Mouse (Mus musculus) limb, embryonic 12.5 days (tissue): ENCODE measurements around the gene Slfn4. TPM values are rescaled to one million over a fixed set of nuclear protein-coding genes. Genes with fewer than 3 reads are reported as not detected.
"Not testable (repeated sequence)": the region's sequence is repeated elsewhere in the genome, so short reads cannot be mapped to it uniquely, and the experiment has no call there.

Experiments
- ATAC-seq: fragments of 200-750 bp; cut with Nextera tagmentation; 2 replicates; pipeline ENCODE4 v1.8.0; 2017; ENCODE audit warnings: low read depth, moderate TSS enrichment; ENCODE audit not compliant: insufficient number of reproducible peaks, insufficient read depth, low FRiP score, low TSS enrichment
- H3K27ac ChIP-seq: fragments of 300-500 bp; sonication (generic); 2 replicates; pipeline ENCODE4 v1.5.1; 2016; ENCODE audit warnings: mild to moderate bottlenecking, moderate library complexity
- H3K27me3 ChIP-seq: fragments of 300-500 bp; sonication (generic); 2 replicates; pipeline ENCODE4 v1.6.1; 2016; ENCODE audit warnings: mild to moderate bottlenecking, moderate library complexity
- H3K36me3 ChIP-seq: fragments of 300-500 bp; sonication (generic); 2 replicates; pipeline ENCODE4 v1.6.1; 2016; ENCODE audit warnings: mild to moderate bottlenecking, moderate library complexity
- H3K4me1 ChIP-seq: fragments of 300-500 bp; sonication (generic); replicated peaks from 2 replicates; pipeline ENCODE4 v1.6.1; 2016
- H3K4me2 ChIP-seq: fragments of 300-500 bp; sonication (generic); 2 replicates; pipeline ENCODE4 v1.6.1; 2016; ENCODE audit warnings: mild to moderate bottlenecking, moderate library complexity
- H3K4me3 ChIP-seq: fragments of 300-500 bp; sonication (generic); replicated peaks from 2 replicates; pipeline ENCODE4 v1.5.1; 2016; ENCODE audit warnings: mild to moderate bottlenecking
- H3K9ac ChIP-seq: fragments of 300-500 bp; sonication (generic); replicated peaks from 2 replicates; pipeline ENCODE4 v1.6.1; 2016; ENCODE audit warnings: mild to moderate bottlenecking, moderate library complexity
- H3K9me3 ChIP-seq: fragments of 300-500 bp; sonication (generic); 2 replicates; pipeline ENCODE4 v1.6.1; 2016; ENCODE audit warnings: mild to moderate bottlenecking, moderate library complexity
- WGBS: fragments of 180-500 bp; shearing (Covaris S2); methylation state at CpG from one replicate; pipeline ENCODE4 v1.1.7; 2016; 5-methylcytosine and 5-hydroxymethylcytosine counted together
- polyA plus RNA-seq: library from polyadenylated mRNA; unstranded; fragments of >200 nt; fragmentation: Nextera tagmentation; extraction: Ambion mirVana; gene quantifications from 2 replicates; pipeline ENCODE4 v1.2.1, GENCODE M21; 2016

Slfn4 gene
- polyA plus RNA-seq, 1 experiment from 2014 or later, result not detected

DNA sequence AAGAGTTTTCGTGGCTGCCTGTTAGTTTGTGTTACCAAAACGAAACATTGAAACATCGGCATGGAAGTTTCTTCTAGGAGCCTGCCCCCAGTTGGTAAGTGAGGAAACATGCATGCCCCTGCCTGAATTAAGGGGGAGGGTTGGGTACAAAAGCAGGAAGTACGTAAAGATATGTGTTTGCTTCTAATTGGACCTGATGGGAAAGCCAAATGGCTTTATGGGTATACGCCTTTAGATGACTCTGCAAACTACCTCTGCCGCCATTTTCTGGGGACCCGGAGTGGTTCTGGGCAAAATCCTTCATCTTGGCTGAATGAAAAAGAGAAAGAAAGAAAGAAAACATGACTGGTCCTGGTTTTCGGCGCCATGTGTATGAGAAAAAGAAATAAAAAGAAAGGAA, 49.2 kb downstream of the Slfn4 start:
- Histone ChIP-seq H3K36me3 (no peaks in the 10 kb centered on the region), H3K9me3 (no peaks in the 10 kb centered on the region)
- ATAC-seq, result no peak

DNA sequence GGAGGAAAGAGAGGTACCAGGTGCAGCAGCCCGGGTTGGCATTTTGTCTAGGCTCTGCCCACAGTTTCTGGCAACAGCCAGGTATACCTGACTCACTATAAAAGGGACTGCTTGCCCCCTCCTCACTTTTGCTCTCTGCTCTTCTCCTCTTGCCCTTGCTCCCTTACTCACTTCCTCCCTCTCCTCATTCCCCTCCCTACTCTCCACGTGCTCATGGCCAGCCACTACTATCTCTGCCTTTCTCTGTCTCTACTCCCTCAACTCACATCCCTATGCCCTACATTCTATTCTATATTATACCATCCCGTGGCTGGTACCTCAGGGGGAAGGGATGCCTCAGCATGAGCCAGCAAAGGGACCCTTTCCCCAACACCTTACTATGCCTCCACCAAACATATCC, 49.8 kb downstream of the Slfn4 start:
- no peak for ATAC-seq
- no peak overlapping the region for H3K9ac ChIP-seq
- H3K27me3 ChIP-seq, result no peaks in the 10 kb centered on the region
- no peak overlapping the region for H3K27ac ChIP-seq
- H3K4me1 ChIP-seq, result no peaks in the 10 kb centered on the region
- no peak overlapping the region for H3K4me2 ChIP-seq
- H3K4me3 ChIP-seq, result no peak overlapping the region
- WGBS, result 81% methylated on average over 3 of the region's 3 CpGs
- H3K9me3 ChIP-seq, result no peaks in the 10 kb centered on the region
- no peaks in the 10 kb centered on the region for H3K36me3 ChIP-seq

More for the DNA sequence above, 49.2 kb downstream of the Slfn4 start:
- H3K27ac ChIP-seq, result no peak overlapping the region
- H3K27me3 ChIP-seq, result no peaks in the 10 kb centered on the region
- WGBS, result 86% methylated on average over 9 of the region's 9 CpGs
- no peaks in the 10 kb centered on the region for H3K4me1 ChIP-seq
- no peak overlapping the region for H3K4me2 ChIP-seq
- no peak overlapping the region for H3K4me3 ChIP-seq
- no peak overlapping the region for H3K9ac ChIP-seq

DNA sequence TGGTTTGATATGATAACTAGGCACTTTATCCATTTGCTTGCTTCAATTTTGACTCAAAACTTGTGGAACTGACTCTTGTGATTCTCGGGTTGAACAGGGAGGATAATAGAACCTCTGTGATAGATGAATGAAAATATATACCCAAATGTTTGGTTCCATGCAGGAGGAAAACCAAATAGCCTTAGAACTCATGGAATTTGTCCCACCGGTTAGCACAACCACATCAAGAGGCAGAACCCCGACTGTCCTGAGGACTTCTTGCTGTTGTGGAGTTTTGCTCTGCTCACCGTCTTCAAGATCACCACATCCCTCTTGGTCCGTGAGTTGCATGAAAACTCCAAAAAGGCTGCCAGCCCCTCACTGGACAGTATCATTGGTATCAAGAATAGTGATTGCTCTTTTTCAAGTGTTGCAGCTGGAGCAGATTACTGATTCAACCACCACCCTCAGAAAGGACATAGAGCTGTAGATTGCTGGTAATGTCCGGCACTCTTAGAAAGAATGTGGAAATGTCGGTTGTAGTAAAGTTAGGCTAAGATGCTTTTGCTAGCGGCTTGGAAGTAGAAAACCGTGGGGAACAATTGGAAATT, 50.5 kb downstream of the Slfn4 start:
- no peak for ATAC-seq
- WGBS, result 89% methylated on average over 9 of the region's 9 CpGs
- Histone ChIP-seq H3K4me1 (no peaks in the 10 kb centered on the region), H3K4me3 (no peak overlapping the region), H3K9ac (no peak overlapping the region), H3K27me3 (no peaks in the 10 kb centered on the region), H3K9me3 (no peaks in the 10 kb centered on the region), H3K27ac (no peak overlapping the region), H3K4me2 (no peak overlapping the region), H3K36me3 (no peaks in the 10 kb centered on the region)

DNA sequence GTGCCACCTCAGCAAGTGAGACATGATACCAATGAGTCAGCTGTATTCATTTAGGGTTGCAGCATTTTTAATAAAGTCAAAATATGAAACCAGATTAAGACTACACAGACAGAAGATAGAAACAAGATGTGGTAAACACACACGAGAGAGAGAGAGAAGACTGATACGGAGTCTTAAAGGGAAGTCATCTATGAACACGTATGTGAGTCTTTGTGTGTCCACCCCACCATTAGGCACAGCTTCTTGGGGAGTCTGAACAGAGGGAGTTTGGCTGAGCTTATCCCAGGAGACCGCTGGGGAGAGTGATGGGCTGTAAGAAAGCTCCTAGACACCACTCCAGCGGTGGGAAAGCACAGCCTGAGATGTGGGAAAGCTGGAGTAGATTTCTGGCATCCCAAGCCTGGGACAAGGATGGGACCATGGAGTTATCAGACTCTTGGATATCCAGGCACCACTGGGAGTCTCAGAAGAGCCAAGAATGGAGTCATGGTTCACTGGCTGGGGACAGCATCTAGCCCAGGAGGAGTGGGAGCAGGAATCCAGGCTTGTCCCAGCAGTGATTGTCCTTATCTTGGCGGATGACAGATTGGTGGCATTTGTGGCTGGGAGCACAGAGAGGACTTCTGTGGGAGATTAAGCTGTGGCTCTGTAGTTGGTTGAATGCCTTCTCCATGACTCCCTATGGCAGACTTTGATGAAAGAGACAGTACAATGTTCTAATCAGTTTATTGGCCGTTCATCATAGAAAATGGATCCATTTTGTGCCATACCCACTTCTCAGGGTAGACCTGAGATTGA, 53.1 kb downstream of the Slfn4 start:
- 83% methylated on average over 7 of the region's 7 CpGs for WGBS
- no peak for ATAC-seq
- H3K9ac ChIP-seq, result no peak overlapping the region
- H3K27me3 ChIP-seq, result no peaks in the 10 kb centered on the region
- no peaks in the 10 kb centered on the region for H3K36me3 ChIP-seq
- no peak overlapping the region for H3K4me3 ChIP-seq
- H3K4me1 ChIP-seq, result no peaks in the 10 kb centered on the region
- no peak overlapping the region for H3K27ac ChIP-seq
- no peaks in the 10 kb centered on the region for H3K9me3 ChIP-seq
- no peak overlapping the region for H3K4me2 ChIP-seq

DNA sequence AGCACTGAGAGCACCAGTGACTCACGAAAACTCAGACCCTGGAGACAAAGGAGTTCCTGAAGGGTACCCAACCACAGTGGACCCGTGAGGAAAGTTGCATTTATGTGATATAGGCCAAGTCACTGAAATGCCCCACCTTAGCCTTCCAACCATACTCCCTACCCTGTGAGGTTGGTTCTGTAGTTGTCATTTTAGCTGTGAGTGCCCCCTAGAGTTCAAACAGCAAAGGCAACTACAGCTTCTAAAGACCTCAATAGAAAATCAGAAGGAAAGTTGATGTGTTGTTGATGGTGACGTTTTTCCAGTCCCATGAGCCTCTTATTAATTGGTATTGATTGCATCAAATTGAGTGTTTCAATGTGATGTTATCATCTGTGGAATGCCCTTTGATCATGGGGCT, 56.0 kb downstream of the Slfn4 start:
- Histone ChIP-seq H3K36me3 (no peaks in the 10 kb centered on the region), H3K4me1 (no peaks in the 10 kb centered on the region), H3K4me3 (no peak overlapping the region), H3K27ac (no peak overlapping the region), H3K9ac (no peak overlapping the region), H3K9me3 (no peaks in the 10 kb centered on the region), H3K27me3 (no peaks in the 10 kb centered on the region), H3K4me2 (no peak overlapping the region)
- ATAC-seq, result no peak
- WGBS, result 66% methylated on average over 3 of the region's 3 CpGs

DNA sequence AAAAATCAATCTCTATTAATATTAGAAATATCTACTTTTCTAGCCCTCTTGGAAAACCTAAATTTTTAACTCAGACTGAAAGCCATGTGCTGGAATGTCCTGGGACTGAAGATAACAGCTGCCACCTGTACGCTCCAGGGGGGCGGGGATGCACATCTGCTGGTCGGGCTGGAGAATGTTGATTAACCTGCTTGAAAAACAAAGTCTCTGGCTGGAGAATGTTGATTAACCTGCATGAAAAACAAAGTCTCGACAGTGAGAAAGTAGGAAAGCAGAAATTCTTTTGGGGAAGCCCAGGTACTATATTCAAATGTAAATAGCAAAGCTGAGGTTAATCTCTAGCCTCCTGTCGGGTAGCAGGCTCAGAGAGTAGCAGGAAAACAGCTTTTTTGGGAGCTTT, 58.6 kb downstream of the Slfn4 start:
- H3K27ac ChIP-seq, H3K27me3 ChIP-seq, ATAC-seq, H3K9me3 ChIP-seq, H3K4me3 ChIP-seq, H3K9ac ChIP-seq, H3K4me1 ChIP-seq, H3K4me2 ChIP-seq, H3K36me3 ChIP-seq: not testable (repeated sequence)
- 62% methylated on average over 5 of the region's 5 CpGs for WGBS

DNA sequence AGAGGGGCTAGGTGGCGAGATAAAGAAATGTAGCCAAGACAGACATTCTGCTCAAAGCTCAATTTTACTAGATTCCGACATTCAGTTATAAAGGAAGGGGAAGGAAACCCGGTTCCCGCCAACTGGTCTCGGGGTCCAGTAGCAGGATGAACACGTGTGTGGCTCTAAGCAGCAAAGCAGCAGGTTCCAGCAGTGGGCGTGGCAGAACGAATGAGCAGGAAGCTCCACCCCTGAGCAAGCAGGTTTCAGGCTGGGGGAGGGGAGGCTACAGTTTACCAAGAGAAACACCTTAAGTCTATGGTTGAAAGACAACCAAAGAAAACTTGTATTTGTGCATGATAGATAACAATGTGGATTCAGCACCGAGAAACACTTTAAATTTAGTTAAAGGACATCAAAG, 62.4 kb downstream of the Slfn4 start:
- not testable (repeated sequence) for H3K36me3 ChIP-seq, ATAC-seq, H3K4me1 ChIP-seq, H3K27ac ChIP-seq, H3K4me3 ChIP-seq, H3K4me2 ChIP-seq, H3K27me3 ChIP-seq, H3K9ac ChIP-seq, H3K9me3 ChIP-seq
- 82% methylated on average over 9 of the region's 9 CpGs for WGBS

DNA sequence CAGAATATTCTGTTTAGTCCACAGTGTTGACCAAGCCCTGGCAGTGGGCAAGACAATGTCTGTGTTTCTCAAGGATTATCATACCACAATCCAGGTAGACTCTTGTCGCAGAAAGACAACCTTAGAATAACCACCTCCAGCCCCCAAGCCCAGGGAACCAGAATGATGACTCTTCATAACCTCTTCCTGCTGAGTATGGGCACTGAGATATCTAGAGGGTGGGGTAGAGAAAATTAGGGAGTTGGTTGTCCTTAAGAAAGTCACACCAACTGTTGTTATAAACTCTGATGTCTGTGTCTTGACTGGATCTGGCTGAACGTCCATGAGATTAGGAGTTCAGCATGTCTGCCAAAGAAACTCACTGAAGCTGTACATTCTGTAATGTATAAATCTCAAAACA, 63.4 kb downstream of the Slfn4 start:
- no peaks in the 10 kb centered on the region for H3K36me3 ChIP-seq
- no peaks in the 10 kb centered on the region for H3K27me3 ChIP-seq
- no peak for ATAC-seq
- H3K27ac ChIP-seq, result no peak overlapping the region
- H3K4me2 ChIP-seq, result no peak overlapping the region
- H3K4me3 ChIP-seq, result no peak overlapping the region
- 85% methylated on average over 2 of the region's 2 CpGs for WGBS
- no peak overlapping the region for H3K9ac ChIP-seq
- H3K4me1 ChIP-seq, result no peaks in the 10 kb centered on the region
- no peaks in the 10 kb centered on the region for H3K9me3 ChIP-seq

DNA sequence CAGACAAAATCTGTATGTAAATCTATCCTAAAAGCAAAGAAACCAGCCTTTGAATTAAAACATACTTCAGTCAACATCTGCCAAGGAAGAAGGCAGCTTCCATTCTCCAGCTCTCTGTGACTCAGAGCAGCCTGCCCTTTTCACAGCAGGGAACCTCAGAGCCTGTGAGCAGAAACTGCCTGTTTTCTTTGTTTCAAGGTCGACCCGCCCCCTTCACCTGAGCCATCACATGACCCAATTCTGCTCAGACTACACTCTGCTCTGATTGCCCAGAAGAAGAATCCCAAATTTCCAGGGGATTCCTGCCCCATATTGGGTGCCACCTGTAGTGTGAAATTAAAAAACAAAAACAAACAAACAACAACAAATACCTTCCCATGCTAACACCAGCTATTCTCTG, 64.8 kb downstream of the Slfn4 start:
- Histone ChIP-seq H3K4me2 (no peak overlapping the region), H3K4me1 (no peaks in the 10 kb centered on the region), H3K27ac (no peak overlapping the region), H3K27me3 (no peaks in the 10 kb centered on the region), H3K9ac (no peak overlapping the region), H3K36me3 (no peaks in the 10 kb centered on the region), H3K4me3 (no peak overlapping the region), H3K9me3 (no peaks in the 10 kb centered on the region)
- 18% methylated on average over 2 of the region's 2 CpGs for WGBS
- ATAC-seq, result no peak

Other genes starting within 250 kb of the Slfn4 start
- 0.41 and 0.58 TPM in 2 replicates for gene Slfn5, start 223.8 kb upstream of the Slfn4 start, polyA plus RNA-seq
- 18.7 and 19.0 TPM in 2 replicates for gene Slfn9, start 183.4 kb upstream of the Slfn4 start, polyA plus RNA-seq
- gene Slfn8, start 154.4 kb upstream of the Slfn4 start, polyA plus RNA-seq, result 0.26 and 0.36 TPM in 2 replicates
- gene Slfn2, start 110.1 kb upstream of the Slfn4 start, polyA plus RNA-seq, result 1.2 and 1.3 TPM in 2 replicates
- gene Slfn1, start 58.3 kb upstream of the Slfn4 start, polyA plus RNA-seq, result not detected in 2 replicates
- 0.49 and 0.77 TPM in 2 replicates for gene Slfn3, start 16.1 kb downstream of the Slfn4 start, polyA plus RNA-seq
- 0.63 and 0.88 TPM in 2 replicates for gene Slfn14, start 111.5 kb downstream of the Slfn4 start, polyA plus RNA-seq
- gene Ap2b1, start 123.8 kb downstream of the Slfn4 start, polyA plus RNA-seq, result 56.1 and 62.6 TPM in 2 replicates
- gene Pex12, start 127.4 kb downstream of the Slfn4 start, polyA plus RNA-seq, result 11.8 and 13.7 TPM in 2 replicates
- gene Rasl10b, start 234.0 kb downstream of the Slfn4 start, polyA plus RNA-seq, result 3.4 and 3.6 TPM in 2 replicates